Mouse (Mus musculus) kidney, adult 11 months (tissue): Measurements from ENCODE around the gene 4933415F23Rik.
"Not testable (repeated sequence)": the region's sequence is repeated elsewhere in the genome, so short reads cannot be mapped to it uniquely, and the experiment has no call there.

ENCODE experiments used
- DNase-seq: peaks from one replicate; pipeline ENCODE4 v3.0.0; 2022

Gene 4933415F23Rik

GRCm38 (mm10) chr1:23102021-23102420 is at the start of gene 4933415F23Rik:
Gene 4933415F23Rik (minus strand): TSS chr1:23102253.
- DNase-seq = no peak

GRCm38 (mm10) chr1:23151722-23152121 is 49.7 kb upstream of the 4933415F23Rik start:
- no peak for DNase-seq

DNA sequence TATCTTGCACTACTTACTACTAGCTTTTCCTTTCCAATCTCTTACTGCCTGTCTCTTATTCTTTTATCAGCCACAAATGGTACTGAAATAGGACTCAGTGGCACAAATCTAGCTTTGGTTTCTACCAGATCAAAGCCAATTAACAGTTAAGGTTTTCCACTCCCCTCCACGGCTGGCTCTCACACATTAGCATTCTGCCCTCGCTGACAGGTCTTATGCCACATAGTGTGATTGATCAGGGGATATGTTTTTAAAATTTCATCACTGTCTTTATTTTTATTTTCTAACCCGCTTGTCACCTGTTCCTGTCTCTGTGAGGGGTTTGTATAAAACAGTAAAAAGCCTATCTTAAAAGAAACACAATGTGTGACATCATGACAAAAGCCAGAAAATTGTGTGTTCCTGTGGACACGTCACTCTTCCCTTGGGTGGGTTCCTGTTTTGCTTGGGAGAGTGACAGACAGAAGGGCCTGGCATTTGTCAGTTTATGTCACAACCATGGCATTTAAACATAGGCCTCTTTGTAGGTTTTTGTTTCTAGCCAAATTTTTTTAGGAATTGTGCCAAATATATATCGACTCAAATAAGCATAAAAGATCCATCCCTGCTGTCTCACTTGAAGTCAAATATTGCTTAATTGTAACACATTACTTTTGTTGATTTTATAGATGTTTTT is 44.3 kb upstream of the 4933415F23Rik start:
- DNase-seq = no peak

GRCm38 (mm10) chr1:23141121-23141811 is 39.2 kb upstream of the 4933415F23Rik start:
- no peak for DNase-seq

- not testable (repeated sequence) for DNase-seq
Observed at GRCm38 (mm10) chr1:23140530-23140929, 38.5 kb upstream of the 4933415F23Rik start.

DNA sequence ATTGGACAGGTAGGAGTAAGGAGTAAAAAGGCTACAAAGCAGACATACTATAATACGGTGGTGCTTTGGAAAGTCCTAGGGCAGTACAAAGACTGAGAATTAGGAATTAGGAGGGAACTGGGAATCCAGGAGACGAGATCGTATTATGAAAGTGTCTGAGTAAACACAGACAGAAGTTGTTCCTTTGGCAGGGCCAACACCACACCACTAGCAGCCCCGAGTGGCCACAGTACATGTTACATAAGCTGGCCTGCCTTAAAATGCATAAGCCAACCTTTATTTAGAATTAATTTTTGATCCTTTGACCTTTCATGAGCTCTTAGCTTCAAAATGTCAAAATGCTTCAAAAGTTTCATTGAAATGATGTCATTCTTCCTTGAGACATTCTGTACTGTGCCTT is 18.8 kb upstream of the 4933415F23Rik start:
- no peak for DNase-seq

- DNase-seq = no peak
Observed at GRCm38 (mm10) chr1:23119406-23119805, 17.4 kb upstream of the 4933415F23Rik start.

GRCm38 (mm10) chr1:23117423-23117822 is 15.4 kb upstream of the 4933415F23Rik start:
- no peak for DNase-seq

DNA sequence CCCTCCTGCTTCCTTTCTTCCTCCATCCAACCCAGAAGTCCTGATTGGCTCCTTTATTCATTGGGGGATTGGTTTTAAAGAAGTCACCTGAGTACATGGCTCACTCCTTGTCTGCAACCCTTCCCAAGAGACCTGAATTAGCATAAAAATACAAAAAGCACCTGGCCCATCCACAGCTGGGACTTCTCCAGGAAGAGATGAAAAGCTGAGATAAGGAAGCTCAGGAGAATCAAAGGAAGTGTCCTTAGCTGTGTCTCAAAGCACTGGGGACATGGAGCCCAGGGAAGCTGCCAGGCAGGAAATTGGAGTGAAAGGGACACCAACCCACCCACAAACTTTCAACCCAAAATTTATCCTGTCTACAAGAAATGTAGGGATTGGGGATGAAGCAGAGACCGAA is 7.1 kb upstream of the 4933415F23Rik start:
- no peak for DNase-seq

DNA sequence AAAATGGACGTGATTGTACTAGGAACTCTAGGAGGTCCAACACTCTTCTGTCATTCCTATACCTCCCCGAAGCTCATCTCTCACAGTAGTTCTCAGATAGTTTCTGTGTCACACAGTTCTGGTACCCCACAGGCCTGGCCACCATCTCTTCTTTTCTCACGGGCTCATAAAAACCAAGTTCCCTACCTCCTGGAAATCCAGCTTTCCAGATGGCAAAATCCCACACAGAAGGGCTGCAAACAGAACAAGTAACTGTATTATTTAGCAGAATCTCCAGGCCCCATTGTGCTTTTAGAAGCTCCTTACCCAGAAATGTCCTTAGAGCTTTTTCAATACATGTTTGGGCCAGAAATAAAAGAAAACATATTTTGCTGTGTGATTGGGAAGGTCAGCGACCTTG is 828 bp upstream of the 4933415F23Rik start:
- no peak for DNase-seq

DNA sequence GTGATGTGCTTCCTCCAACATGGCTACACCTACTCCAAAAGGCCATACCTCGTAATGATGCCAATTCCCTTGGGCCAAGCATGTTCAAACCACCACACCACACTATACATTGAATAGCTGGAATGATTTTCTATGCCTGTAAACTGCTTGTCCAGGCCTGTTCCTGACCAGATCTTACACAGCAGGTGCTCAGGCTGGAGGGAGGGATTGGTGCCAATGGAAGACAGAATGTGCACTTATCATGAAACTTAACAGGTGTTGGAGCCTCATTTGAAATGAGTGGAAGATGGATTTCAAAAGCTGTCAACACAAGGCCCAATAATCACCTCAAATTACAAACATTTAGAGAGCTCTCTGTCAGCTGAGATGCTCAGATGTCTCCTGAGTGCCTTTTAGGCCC is 2.3 kb downstream of the 4933415F23Rik start:
- DNase-seq = no peak

DNA sequence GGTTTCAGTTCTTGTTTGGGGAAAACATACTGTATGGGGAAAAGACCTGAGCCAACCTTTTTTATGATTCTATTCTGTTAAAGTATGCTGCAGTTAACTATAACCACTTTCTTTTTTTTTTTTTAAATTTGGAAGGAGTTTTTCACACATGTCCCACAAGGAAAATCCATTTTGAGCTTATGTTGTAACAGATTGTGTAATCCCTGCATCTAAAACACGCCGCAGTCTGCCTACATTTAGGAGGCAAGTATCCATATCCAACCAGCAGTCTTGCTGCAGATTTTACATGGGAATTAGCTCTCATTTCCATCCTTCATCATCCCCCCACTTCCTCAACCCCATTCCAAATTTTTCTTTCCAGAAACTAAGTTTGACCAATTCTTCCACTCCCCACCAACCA is 3.6 kb downstream of the 4933415F23Rik start:
- DNase-seq = no peak

GRCm38 (mm10) chr1:23097996-23098395 is 4.1 kb downstream of the 4933415F23Rik start:
- DNase-seq = no peak

DNA sequence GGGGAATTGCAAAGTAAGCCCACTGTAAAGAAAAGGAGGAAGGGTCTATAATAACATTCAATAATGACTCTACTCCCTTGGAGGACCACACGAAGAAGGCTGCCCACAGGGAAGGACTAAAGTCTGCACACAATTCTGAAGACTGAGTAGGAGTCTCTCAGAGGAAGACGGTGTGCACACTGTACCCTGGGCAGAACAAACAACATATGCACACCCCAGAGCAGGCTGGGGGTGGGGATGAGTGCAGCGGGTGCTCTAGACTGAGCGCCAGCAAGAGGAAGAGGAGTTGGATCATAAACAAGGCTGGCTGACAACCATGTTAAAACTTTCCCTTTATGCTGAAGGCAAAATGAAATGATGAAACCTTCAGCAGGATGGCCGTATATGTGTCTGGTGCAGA is 34.3 kb downstream of the 4933415F23Rik start:
- DNase-seq = no peak

- no peak for DNase-seq
Observed at GRCm38 (mm10) chr1:23064717-23065475, 37.2 kb downstream of the 4933415F23Rik start.

DNA sequence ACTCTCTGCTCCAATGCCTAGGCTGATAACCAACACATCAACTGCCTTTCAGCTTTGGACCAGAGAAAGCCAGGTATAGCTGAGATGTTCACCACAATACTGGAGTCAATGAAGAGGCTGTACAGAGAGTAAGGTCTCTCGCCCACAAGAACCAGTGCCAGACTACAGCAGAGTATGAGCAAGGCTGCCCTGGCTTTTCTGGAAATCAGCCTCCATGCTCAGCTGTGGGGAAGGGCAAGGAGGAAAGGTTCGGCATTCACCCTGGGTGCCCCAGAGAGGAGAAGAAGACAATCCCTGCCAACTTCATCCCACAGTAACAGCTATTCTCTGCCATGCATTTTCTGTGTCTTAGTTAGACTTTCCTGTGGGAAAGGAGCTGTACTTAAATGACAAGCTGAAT is 38.1 kb downstream of the 4933415F23Rik start:
- DNase-seq = no peak

- no peak for DNase-seq
Observed at GRCm38 (mm10) chr1:23061614-23062373, 40.3 kb downstream of the 4933415F23Rik start.

GRCm38 (mm10) chr1:23060056-23060455 is 42.0 kb downstream of the 4933415F23Rik start:
- no peak for DNase-seq
